Mouse (Mus musculus): ENCODE data around the gene Rrp36.
A peak's percentile ranks its signal among the peaks of the same experiment; 100 is the strongest.

The Rrp36 gene

DNA sequence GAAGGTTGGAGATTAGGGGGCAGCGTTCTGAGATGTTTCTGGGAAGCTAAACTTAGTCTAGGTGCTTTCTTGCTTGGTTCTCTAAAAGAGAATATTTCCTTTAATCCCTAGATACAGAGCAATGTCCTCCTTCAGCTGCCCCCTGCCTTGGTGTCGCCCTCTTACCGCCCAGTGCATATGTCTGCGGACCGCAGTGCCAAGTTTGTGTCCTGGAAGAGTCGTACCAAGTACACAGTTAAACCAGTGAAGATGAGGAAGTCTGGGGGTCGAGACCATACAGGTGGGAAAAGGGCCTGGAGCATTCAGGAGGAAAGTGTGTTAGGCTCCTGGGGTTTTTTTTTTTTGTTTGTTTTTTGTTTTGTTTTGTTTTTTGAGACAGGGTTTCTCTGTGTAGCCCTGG lies 26.9 kb downstream of the Rrp36 start:
- no peak for DNase-seq (ENCODE audit: inconsistent ontology term)

DNA sequence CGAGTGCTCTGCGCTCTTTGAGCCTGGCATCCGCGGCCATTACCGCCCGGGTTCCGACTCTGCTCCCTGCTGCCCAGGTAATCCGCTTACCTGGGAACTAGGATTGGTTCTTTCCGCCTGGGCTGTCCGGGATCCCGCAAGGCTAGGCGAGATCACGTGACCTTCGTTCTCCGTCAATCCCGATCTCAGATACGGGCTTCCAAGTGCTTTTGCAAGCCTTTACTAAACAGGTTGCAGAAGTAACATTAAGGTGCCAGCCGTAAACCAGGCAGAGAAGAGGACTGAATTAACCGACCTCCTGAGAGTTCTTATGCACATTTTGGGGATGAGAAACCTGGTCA lies 27.9 kb downstream of the Rrp36 start:
- DNase-seq (ENCODE audit: inconsistent ontology term) = no peak

DNA sequence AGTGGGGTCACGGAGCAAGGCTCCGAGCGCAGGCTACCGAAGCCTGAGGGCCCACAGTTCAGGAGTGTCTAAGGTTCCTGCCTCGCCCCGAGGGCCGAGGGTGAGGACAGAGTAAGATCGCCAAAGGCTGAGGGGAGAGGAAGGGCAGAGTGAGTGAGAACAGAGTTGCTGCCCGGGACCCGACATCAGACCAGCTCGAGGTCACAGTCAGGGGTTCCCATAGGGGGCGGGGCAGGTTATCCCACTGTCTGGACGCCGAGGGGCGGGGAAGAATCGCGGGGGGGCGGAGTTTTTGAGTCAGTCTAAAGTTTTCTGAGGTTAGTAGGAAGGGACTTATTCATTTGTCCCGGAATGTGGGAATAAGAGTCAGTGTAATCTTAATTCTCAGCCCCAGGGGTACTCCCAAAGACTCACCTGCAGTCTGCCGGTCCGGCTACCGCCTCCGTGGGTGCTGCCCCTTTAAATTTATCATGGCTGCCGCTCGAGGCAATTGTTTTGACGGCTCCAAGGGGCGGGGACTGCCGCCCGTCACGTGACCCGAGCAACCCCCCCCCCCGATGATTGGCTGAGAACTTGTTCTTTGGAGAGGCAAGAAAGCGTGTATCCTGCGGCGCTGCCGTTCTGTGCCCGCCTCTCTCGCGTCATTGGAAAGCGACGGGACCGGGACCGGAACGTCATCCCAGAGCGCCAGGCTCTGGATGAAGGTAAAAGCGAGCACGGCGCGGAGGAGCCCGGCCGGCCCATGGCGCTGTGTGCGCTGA lies 28.4 kb downstream of the Rrp36 start, which contains the start of the genes Klc4 and Mrpl2:
Gene Klc4 (minus strand): TSS at position 462 of the 761 bp plus-strand sequence.
Gene Mrpl2 (plus strand): TSS at position 669 of the 761 bp plus-strand sequence.
- DNase-seq (ENCODE audit: inconsistent ontology term) = peak; percentile 99

- DNase-seq (ENCODE audit: inconsistent ontology term) = peak; percentile 73
Measured at GRCm38 (mm10) chr17:46644916-46645475, 29.2 kb downstream of the Rrp36 start.

GRCm38 (mm10) chr17:46644152-46644805 lies 29.9 kb downstream of the Rrp36 start:
- DNase-seq (ENCODE audit: inconsistent ontology term) = no peak

DNA sequence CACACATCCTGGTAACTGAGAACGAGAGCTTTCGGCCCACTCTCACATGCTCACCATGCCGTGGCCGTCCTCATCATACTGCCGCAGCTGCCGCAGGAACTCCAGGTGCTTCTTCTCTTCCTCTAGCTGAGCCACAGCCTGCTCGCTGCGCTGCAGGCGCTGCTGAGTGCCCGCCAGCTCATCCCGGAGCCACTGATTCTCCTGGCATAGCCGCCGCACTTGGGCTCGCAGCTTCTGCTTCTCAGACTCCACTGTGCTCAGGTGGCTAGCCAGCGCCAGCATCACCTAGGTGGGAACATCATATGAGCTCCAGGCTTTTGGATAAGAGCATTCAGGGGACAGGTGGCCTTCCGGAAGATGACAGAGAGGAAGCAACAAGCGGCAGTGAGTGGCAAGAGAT lies 32.1 kb downstream of the Rrp36 start:
- no peak for DNase-seq (ENCODE audit: inconsistent ontology term)

GRCm38 (mm10) chr17:46639929-46640328 lies 34.2 kb downstream of the Rrp36 start:
- DNase-seq (ENCODE audit: inconsistent ontology term) = no peak

DNA sequence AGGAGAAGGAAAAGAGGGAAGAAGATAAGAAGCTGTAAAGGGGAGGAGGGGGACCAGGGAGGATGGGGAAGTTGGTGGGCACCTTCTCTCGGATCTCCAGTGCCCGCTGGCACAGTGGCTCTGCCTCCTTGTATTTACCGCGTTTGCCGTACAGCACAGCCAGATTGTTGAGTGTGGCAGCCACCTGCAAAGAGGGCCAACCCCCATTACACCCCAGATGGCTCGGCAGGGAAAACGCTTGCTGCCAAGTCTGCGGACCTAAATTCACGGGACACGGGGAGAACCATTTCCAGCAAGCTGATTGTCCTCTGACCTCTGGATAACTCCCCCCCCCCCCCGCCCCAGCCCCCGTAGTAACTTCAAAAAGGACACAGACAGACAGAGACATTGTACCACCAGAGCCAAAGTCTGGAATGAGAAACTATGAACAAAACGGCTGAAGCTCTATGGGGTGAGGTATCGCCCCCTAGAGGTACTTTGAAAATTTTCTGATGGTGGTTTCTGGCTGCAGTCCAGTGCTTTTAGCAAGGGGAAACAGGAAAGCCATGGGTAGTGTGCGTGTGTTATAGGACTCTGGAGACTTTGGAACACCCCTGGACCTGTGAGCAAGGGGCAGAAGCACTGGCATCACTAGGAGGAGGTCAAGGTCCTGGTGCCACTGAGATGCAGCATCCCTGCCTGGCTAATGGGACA lies 37.2 kb downstream of the Rrp36 start:
- DNase-seq (ENCODE audit: inconsistent ontology term) = peak; percentile 75

DNA sequence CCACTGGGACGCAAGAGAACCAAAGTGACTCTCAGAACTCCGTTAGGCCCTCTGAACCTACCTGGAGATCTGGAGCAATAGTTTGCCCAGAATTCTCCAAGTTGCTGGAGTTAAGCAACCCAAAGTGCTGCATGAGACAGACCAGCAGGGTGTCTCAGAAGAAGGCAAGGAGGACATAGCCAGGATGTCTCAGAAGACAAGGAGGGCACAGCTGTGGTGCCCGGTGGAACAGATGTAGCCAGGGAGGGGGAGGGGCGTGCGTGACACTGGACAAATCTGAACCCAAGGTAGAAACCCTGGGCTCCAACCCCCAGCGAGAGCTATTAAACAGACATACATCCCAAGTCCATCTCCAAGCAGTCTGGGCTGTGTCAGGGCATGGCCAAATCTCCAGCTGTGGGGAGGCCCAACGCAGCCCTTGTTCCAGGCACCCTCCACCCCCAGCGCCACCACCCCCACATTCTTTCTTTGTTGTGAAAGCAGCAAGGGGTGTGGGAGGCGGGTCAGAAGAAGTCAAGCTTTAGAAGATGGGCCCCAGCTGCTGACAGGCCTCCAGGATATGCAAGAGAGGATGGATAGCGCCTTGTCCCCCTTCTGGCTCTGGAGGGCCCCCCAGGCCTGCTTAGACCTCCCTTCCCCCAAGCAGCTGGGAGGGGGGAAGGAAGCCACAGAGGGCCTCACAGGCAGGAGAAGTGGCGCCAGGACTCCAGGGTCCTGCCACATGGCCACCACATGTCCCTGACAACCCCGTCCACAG lies 44.3 kb downstream of the Rrp36 start:
- DNase-seq (ENCODE audit: inconsistent ontology term) = peak; percentile 70

DNA sequence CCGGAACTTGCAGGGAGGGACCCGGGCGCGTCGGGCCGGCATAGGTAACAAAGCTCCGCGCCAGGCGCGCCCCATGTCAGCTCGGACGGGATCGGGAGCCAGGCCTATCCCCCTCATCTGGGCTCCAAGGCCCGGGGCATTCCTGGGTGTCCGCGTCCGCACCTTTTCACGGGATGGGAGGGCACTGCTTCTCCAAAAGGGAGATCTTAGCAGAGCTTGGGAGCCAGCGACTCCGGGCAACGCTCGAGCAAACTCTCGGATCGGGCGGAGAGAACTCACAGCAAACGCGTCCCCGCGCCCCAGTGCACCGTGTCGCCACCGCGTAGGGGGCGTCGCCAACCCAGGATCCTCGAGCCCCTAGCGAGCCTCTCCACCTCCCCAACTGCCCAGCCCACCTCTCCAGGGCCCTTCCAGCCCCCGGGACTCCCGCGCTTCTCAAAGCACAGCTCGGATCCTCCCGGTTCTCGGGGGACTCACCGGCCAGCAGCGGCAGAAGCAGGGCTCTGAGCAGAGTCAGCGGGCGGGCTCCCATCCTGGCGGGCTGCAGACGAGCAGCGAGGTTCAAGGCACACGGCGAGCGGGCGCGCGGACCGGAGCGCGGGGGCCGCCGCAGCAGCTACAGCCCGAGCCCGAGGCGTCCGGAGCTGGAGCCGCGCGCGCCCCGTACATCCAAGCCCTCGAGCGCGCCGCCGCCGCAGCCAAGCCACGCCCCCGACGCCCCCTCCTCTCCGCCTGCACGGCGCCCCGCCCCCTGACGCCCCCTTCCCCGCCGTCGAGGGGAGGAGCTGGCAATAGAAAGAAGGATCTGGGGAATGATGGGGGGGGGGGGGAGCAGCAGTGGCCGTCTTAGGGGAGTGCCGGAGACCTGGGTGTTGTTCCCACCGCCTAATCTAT lies 45.1 kb downstream of the Rrp36 start, which contains the start of gene Ptk7:
Gene Ptk7 (minus strand): TSS at position 714 of the 894 bp plus-strand sequence.
- DNase-seq (ENCODE audit: inconsistent ontology term) = peak; percentile 91

GRCm38 (mm10) chr17:46628471-46628790 lies 45.7 kb downstream of the Rrp36 start:
- DNase-seq (ENCODE audit: inconsistent ontology term) = no peak

DNA sequence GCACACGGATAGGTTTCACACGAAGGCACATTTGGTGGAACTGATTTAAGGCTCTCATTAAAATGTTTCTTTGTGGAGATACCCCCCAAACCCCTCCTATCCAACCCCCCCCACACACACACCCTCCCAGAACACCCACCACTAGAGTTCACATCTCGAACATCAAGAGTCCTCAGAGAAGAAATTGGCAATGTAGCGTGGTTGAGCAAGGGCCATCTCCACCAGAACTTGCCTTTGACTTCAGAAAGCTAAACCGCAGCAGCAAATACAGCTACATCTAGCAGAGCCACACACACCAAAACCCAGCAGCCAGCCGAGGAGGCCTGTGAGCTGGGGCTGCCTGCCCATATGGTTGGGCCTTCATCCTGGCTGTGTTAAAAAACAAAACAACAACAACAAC lies 46.7 kb downstream of the Rrp36 start:
- no peak for DNase-seq (ENCODE audit: inconsistent ontology term)

DNA sequence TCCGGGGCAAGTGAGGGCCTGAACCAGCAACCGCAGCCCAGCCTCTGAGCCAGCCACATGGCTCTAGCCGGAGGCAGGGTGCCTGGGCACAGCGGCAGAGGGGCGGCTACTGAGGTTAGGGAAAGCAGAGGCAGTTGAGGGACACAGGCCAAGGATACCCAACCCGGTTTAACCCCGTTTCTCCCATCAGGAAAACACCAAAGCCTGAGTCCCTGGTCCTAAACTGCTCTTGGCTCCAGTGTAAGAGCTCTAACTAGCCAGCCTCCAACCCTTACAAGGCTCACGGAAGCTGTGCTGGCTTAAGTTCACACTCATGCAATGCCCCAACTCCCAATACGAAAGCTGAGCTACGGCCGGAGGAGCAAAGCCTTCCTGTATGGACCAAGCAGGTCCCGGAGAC lies 49.6 kb downstream of the Rrp36 start:
- DNase-seq (ENCODE audit: inconsistent ontology term) = no peak

DNA sequence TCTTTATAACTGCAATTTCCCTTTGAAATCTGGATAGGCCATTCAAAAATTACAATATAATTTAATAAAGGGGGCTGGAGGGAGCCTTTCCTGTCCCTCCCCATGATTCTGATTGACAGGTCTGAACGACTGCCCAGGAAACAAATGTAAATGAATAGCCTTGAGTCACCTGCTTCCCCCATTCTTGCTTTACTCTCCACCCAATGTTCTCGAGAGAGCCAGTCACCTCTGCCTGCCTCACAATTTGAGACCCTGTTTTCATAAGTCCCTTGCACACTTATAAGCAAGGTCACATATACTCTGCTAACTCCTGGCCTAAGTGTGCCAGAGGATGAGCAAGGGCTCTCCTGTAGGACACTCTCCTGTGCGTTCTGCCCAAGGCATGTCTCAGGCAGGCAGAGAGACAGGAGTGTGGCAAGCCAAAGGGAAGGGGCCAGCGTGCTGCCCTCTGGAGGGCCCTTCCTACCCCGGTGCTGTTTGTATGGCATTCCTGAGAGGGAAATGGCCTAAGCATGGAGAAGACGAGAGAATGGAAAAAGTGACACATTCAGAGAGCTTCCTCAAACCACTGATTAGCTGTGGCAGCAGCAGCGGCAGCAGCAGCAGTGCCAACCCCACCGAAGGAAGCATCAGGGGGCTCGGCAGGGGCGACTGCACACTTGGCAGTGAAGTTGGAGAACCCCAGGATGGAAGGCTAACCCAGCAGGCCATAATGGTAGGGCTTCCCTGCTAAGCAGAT lies 50.2 kb downstream of the Rrp36 start:
- DNase-seq (ENCODE audit: inconsistent ontology term) = peak; percentile 93

DNA sequence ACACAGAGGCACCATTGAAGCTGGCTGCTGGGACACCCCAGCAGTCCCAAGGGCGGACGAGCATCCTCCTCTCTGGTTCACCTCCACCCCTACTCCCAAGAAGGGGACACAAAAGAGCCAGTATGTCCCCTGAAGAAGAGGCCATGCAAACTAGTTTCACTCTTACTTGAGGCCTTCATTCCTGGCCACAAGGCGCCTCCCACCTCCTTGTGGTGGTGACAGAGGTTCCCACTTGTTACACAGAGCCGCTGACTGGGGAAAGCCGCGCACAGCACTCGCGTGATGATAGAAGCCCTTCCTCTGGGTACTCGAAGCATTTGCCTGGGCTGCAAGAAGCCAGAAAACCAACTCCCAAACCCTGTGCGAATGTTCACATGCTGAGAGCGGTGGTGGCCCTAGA lies 51.9 kb downstream of the Rrp36 start:
- DNase-seq (ENCODE audit: inconsistent ontology term) = no peak

DNA sequence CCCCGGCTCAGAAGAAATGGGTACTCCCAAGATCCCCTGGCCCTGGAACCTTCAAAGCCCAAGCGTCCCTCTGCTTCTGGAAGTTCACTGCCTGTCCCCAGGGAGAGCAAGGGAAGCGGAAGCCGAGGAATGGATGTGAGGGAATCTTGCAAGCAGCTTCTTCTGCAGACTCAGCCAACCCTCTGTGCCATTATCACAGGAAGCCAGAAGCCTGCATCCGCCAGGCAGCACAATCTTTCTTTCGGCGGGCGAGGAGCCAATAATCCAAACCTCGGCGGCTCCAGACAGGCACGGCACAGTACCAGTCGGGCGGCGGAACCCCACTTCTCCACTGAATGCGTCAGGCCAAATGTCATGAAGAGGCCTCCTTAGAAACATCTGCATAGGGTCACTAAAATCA lies 52.8 kb downstream of the Rrp36 start:
- no peak for DNase-seq (ENCODE audit: inconsistent ontology term)

GRCm38 (mm10) chr17:46619683-46620357 lies 54.3 kb downstream of the Rrp36 start:
- DNase-seq (ENCODE audit: inconsistent ontology term) = no peak

DNA sequence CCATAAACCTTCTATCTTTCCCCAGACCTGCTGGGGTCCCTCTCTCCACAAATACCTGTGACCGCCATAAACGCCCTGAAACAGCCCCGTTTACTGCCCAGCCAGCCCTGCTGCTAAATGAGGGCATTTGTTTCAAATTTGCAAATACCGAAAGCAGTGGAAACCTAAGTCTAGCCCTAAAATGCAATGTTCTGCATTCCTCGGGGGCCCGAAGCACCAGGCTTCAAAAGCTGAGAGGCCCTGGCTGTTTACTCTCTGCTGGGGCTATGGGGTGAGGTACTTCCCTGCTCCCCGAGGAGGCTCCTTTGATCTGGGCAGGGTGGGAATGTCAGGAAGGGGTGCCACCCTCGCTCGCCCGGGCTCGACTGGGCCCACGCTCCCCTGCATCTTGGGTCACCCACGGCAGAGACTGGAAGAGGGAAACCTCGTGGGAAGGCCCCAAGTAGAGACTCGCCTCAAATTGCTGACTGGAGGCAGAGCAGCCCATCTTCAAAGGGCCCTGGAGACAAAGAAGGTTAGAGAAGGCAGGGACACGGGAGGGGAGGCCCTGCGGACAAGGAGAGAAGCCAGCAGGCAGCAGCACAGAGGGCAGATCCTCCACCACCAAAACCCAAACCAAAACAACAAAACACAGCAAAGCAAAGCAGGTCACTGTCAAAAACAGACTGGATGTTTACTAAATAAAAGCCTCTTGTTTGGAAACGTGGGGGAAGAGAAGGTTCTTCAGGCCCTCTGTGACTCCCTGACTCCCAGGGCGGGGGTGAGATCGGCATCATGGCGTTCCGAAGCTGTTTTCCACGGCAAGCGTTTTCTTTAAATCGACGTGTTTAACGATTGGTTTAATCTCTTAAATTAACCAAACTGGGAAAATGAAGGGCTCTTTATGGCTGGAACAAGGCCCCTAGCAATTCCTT lies 55.1 kb downstream of the Rrp36 start:
- DNase-seq (ENCODE audit: inconsistent ontology term) = peak; percentile 61
